Mouse (Mus musculus): ENCODE results near the gene Mb.

- TF ChIP-seq MAX (IDR thresholded peaks at IDR 0.05; ENCODE audit: low read depth) (no peak), CEBPB (IDR thresholded peaks at IDR 0.05; ENCODE audit: insufficient read depth, poor library complexity, severe bottlenecking) (no peak), POLR2A (IDR thresholded peaks at IDR 0.05; ENCODE audit: insufficient read length, low read depth) (peak; percentile 15)
These were observed 18.0 kb upstream of the Mb start for GRCm38 (mm10) chr15:77068439-77068861.
